Mouse (Mus musculus) spleen, adult 2 months (tissue): ENCODE results near the gene Elobl.

Experiments used
- CTCF ChIP-seq: fragments of 200-500 bp; IDR thresholded peaks from 2 replicates; pipeline ENCODE4 v1.5.1; 2011; ENCODE audit warnings: mild to moderate bottlenecking, inconsistent platforms; ENCODE audit not compliant: insufficient read depth, insufficient read length, insufficient replicate concordance; ENCODE audit errors: extremely low read depth
- POLR2A ChIP-seq: fragments of 200-500 bp; IDR thresholded peaks from 2 replicates; pipeline ENCODE4 v1.6.1; 2011; ENCODE audit warnings: low read depth, low read length, inconsistent platforms

DNA sequence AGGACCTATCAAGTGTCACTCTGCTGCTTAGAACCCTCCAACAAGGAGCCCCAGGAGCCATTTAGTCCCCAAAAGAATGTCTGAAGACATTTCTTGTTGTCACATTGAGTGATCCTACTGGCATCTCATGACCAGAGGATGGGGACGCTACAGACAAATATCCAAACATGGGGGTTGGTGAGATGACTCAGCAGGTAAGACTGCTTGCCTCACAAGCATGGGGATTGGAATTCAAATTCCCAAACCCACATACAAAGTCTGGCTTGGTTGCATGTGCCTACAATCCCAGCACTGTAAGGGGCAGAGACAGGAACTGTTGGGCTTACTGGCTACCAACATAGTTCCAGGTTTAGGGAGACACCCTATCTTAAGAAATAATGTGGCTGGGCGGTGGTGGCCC is 28.8 kb downstream of the Elobl start:
- TF ChIP-seq CTCF (no peak), POLR2A (no peak)
